Mouse (Mus musculus) heart, postnatal 0 days (tissue): ENCODE measurements at regions not wholly inside any gene's neighbourhood (a gene's known extent, or its start where the extent isn't known, plus 50 kb on each side); places are given as distances from the start of the nearest gene placed in this dataset.

ENCODE experiments used
- CTCF ChIP-seq: IDR thresholded peaks from 2 replicates; pipeline ENCODE4 v1.5.1; 2016; ENCODE audit warnings: antibody characterized with exemption, control low read depth, low read depth
- EP300 ChIP-seq: IDR thresholded peaks from 2 replicates; pipeline ENCODE4 v1.6.1; 2016; ENCODE audit warnings: antibody characterized with exemption, low read depth

DNA sequence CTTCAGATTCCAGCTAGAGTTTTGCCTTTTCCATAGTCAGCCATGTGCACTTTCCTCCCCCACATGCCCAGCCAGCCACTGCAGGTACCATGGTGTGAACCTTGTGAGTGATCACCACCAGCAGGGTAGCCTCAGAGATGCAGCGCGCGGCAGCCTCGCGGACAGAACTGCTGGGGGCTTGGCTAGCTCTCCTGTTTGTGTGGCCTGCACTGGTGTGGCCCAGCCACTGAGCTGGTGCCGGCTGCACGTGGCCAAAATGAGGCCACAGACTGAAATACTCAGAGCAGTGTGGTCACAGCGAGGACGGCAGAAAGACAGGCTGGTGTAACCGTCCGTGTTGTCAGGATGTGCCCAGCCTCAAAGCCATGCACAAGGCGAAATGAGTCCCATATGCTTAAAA lies 197.4 kb downstream of the Smoc2 start:
- TF ChIP-seq CTCF: no peak
- TF ChIP-seq EP300: no peak
